Mouse (Mus musculus) common myeloid progenitor, adult 5-6 weeks (primary cell): Measurements from ENCODE around the gene Calca. TPM values are rescaled to one million over a fixed set of nuclear protein-coding genes. Genes with fewer than 3 reads are reported as not detected.
"Not testable (repeated sequence)": the region's sequence is repeated elsewhere in the genome, so short reads cannot be mapped to it uniquely, and the experiment has no call there.

Experiments used
- ATAC-seq: replicated peaks from 2 replicates; pipeline ENCODE4 v1.8.0; 2016; ENCODE audit warnings: low read depth, mild to moderate bottlenecking, moderate TSS enrichment, inconsistent platforms; ENCODE audit not compliant: poor library complexity, severe bottlenecking
- total RNA-seq: library from RNA; stranded (forward); fragments of 200-1000, 187-1606 nt; gene quantifications from 2 replicates; pipeline ENCODE4 v1.2.3, GENCODE M21; 2017

Gene Calca
- not detected in 2 replicates for total RNA-seq

- ATAC-seq: peak; percentile 56
Observed at GRCm38 (mm10) chr7:114636102-114636501, at the start of gene Calca. Gene Calca, minus strand, starts transcription at chr7:114636357.

GRCm38 (mm10) chr7:114672697-114673096 is 36.5 kb upstream of the Calca start:
- peak; percentile 62 for ATAC-seq

- ATAC-seq: peak; percentile 59
Observed at GRCm38 (mm10) chr7:114671405-114671804, 35.2 kb upstream of the Calca start.

GRCm38 (mm10) chr7:114649730-114650129 is 13.6 kb upstream of the Calca start:
- peak; percentile 81 for ATAC-seq

GRCm38 (mm10) chr7:114648791-114649190 is 12.6 kb upstream of the Calca start:
- ATAC-seq: peak; percentile 72

GRCm38 (mm10) chr7:114635569-114636101 is 522 bp downstream of the Calca start:
- ATAC-seq: peak; percentile 58

- no peak for ATAC-seq
Observed at GRCm38 (mm10) chr7:114634386-114634785, 1.8 kb downstream of the Calca start.

GRCm38 (mm10) chr7:114625966-114626365 is 10.2 kb downstream of the Calca start:
- no peak for ATAC-seq

GRCm38 (mm10) chr7:114616759-114617158 is 19.4 kb downstream of the Calca start:
- peak; percentile 71 for ATAC-seq

GRCm38 (mm10) chr7:114594391-114594790 is 41.8 kb downstream of the Calca start:
- ATAC-seq: not testable (repeated sequence)

- no peak for ATAC-seq
Observed at GRCm38 (mm10) chr7:114582441-114582840, 53.7 kb downstream of the Calca start.

Other genes starting within 250 kb of the Calca start
- 19.7 and 24.1 TPM in 2 replicates for gene Pde3b, start 221.1 kb downstream of the Calca start, total RNA-seq
- 1.3 and 3.7 TPM in 2 replicates for gene Cyp2r1, start 73.4 kb downstream of the Calca start, total RNA-seq
- not detected in 2 replicates for gene Calcb, start 82.3 kb upstream of the Calca start, total RNA-seq
- gene Insc, start 107.3 kb upstream of the Calca start, total RNA-seq: not detected in 2 replicates